Mouse (Mus musculus): ENCODE results near the gene Fpr-rs7. TPM values are rescaled to one million over a fixed set of nuclear protein-coding genes. Genes with fewer than 3 reads are reported as not detected.

Gene Fpr-rs7
- polyA plus RNA-seq (2012), result not detected in 2 replicates

DNA sequence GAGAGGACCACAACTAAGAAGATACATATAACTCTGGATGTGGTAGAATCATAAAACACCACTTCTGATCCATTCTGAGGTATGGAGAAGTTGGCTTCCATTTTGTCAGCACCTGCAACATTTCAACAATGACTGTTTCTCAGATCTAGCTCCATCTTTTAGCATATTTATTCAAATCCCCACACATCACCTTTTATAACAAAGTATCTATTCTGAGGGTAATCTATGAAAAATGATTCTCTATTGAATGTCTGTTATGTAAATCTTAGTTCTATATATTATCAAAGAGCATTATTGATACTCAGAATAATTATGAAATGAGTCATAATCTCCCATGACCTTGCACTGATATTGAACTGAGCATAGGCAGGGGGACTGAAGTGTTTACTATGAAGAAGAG is at the start of gene Fpr-rs7:
Gene Fpr-rs7 (minus strand): TSS at position 101 of the 400 bp plus-strand sequence.
- no peaks in the 10 kb centered on the region for H3K27me3 ChIP-seq (ENCODE audit: control insufficient read depth)
- H3K4me3 ChIP-seq (replicated peaks), result no peak within 1 kb of the TSS
- H3K9me3 ChIP-seq (ENCODE audit: control insufficient read depth, low read length), result peaks cover 11% of the 10 kb centered on the region; the same call in 1 of the 2 replicates
- no peaks in the 10 kb centered on the region for H3K36me3 ChIP-seq (ENCODE audit: control insufficient read depth)
- TF ChIP-seq GATA1 (IDR thresholded peaks at IDR 0.05; ENCODE audit: low read length) (no peak), TAL1 (IDR thresholded peaks at IDR 0.05; ENCODE audit: low read length) (no peak)
- no peaks in the 10 kb centered on the region for H3K4me1 ChIP-seq (ENCODE audit: control insufficient read depth)

- H3K4me3 ChIP-seq (replicated peaks), result no peak overlapping the region
- TF ChIP-seq GATA1 (IDR thresholded peaks at IDR 0.05; ENCODE audit: low read length) (no peak), TAL1 (IDR thresholded peaks at IDR 0.05; ENCODE audit: low read length) (no peak)
These were observed 39.9 kb downstream of the Fpr-rs7 start for GRCm38 (mm10) chr17:20074090-20074489.

DNA sequence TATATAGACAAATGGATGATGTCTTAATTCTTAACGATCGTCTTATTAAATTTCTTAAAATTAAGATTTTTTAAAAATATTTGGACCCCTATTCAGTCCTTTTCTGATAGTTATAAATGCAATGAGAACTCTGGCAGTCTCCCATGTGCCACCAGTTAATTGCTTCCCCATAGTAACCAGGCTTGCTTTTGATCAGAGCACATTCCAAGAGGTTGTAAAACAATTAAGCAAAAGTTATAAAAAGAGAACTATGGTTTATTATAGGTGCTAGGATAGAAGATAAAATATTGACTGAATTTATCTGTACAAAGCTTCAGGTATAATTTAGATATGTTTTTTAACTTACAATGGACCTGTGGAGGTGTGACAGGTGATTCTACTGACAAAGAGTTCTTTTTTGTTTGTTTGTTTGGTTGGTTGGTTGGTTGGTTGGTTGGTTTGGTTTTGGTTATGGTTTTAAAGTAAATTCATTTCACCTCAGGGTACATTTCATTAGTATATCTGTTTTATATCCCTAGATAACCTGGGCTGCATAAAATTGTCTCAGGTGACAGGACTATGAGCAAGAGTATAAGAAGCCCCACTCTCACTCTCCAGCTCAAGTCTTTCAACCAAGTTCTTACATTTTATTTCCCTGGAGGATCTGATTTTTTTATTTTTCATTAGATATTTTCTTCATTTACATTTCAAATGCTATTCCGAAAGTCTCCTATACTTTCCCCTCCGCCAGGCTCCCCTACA is 42.2 kb downstream of the Fpr-rs7 start:
- Histone ChIP-seq H3K4me1 (ENCODE audit: control insufficient read depth) (no peaks in the 10 kb centered on the region), H3K4me3 (replicated peaks) (no peak overlapping the region), H3K36me3 (ENCODE audit: control insufficient read depth) (no peaks in the 10 kb centered on the region), H3K9me3 (ENCODE audit: control insufficient read depth, low read length) (peaks cover 4% of the 10 kb centered on the region; the same call in 1 of the 2 replicates), H3K27me3 (ENCODE audit: control insufficient read depth) (no peaks in the 10 kb centered on the region)
- TF ChIP-seq GATA1 (IDR thresholded peaks at IDR 0.05; ENCODE audit: low read length) (no peak), TAL1 (IDR thresholded peaks at IDR 0.05; ENCODE audit: low read length) (no peak)

More at GRCm38 (mm10) chr17:20074090-20074489, 39.9 kb downstream of the Fpr-rs7 start:
- no peaks in the 10 kb centered on the region for H3K36me3 ChIP-seq (ENCODE audit: control insufficient read depth)
- H3K4me1 ChIP-seq (ENCODE audit: control insufficient read depth), result no peaks in the 10 kb centered on the region
- H3K27me3 ChIP-seq (ENCODE audit: control insufficient read depth), result no peaks in the 10 kb centered on the region
- H3K9me3 ChIP-seq (ENCODE audit: control insufficient read depth, low read length), result peaks cover 4% of the 10 kb centered on the region; the same call in 1 of the 2 replicates

Other genes starting within 250 kb of the Fpr-rs7 start
- not detected in 2 replicates for gene Vmn2r104, start 65.9 kb downstream of the Fpr-rs7 start, polyA plus RNA-seq (2012)
- not detected in 2 replicates for gene Fpr-rs6, start 68.9 kb upstream of the Fpr-rs7 start, polyA plus RNA-seq (2012)
- not detected in 2 replicates for gene Vmn2r105, start 120.8 kb upstream of the Fpr-rs7 start, polyA plus RNA-seq (2012)
- not detected in 2 replicates for gene Vmn2r106, start 171.3 kb upstream of the Fpr-rs7 start, polyA plus RNA-seq (2012)
- not detected in 2 replicates for gene Vmn2r107, start 231.0 kb upstream of the Fpr-rs7 start, polyA plus RNA-seq (2012)

Data from erythroblast, embryonic 14.5 days (primary cell).